Mouse (Mus musculus) 3134 (cell line): ENCODE measurements around the gene Tmem120b.
"Not testable (repeated sequence)": the region's sequence is repeated elsewhere in the genome, so short reads cannot be mapped to it uniquely, and the experiment has no call there.

Experiments used
- DNase-seq: peaks from one replicate; pipeline ENCODE4 v3.0.0-alpha.2; 2011; ENCODE audit warnings: low spot score; ENCODE audit not compliant: insufficient read length; ENCODE audit errors: extremely low read depth

Tmem120b gene

GRCm38 (mm10) chr5:123050918-123051317, 17.3 kb upstream of the Tmem120b start:
- peak; percentile 19 for DNase-seq

- no peak for DNase-seq
These were observed 16.5 kb upstream of the Tmem120b start for GRCm38 (mm10) chr5:123051736-123052135.

- peak; percentile 96 for DNase-seq
These were observed 10.6 kb upstream of the Tmem120b start for GRCm38 (mm10) chr5:123057366-123058250.

- DNase-seq = no peak
These were observed 9.7 kb upstream of the Tmem120b start for GRCm38 (mm10) chr5:123058251-123059102.

- DNase-seq = peak; percentile 19
These were observed 8.3 kb upstream of the Tmem120b start for GRCm38 (mm10) chr5:123059757-123060520.

- no peak for DNase-seq
These were observed 7.4 kb upstream of the Tmem120b start for GRCm38 (mm10) chr5:123060706-123061401.

- not testable (repeated sequence) for DNase-seq
These were observed 6.8 kb upstream of the Tmem120b start for GRCm38 (mm10) chr5:123061402-123061749.

GRCm38 (mm10) chr5:123063141-123063540, 5.1 kb upstream of the Tmem120b start:
- DNase-seq = no peak

GRCm38 (mm10) chr5:123064207-123064606, 4.0 kb upstream of the Tmem120b start:
- DNase-seq = peak; percentile 42

- no peak for DNase-seq
These were observed 720 bp upstream of the Tmem120b start for GRCm38 (mm10) chr5:123067395-123067995.

GRCm38 (mm10) chr5:123068714-123069113, 499 bp downstream of the Tmem120b start:
- DNase-seq = no peak

- peak; percentile 93 for DNase-seq
These were observed 7.6 kb downstream of the Tmem120b start for GRCm38 (mm10) chr5:123075576-123076418.

GRCm38 (mm10) chr5:123076419-123077281, 8.4 kb downstream of the Tmem120b start:
- DNase-seq = no peak

GRCm38 (mm10) chr5:123079568-123079967, 11.4 kb downstream of the Tmem120b start:
- DNase-seq = no peak

- no peak for DNase-seq
These were observed 11.8 kb downstream of the Tmem120b start for GRCm38 (mm10) chr5:123080041-123080440.

GRCm38 (mm10) chr5:123080510-123080909, 12.3 kb downstream of the Tmem120b start:
- no peak for DNase-seq

- no peak for DNase-seq
These were observed 15.3 kb downstream of the Tmem120b start for GRCm38 (mm10) chr5:123083340-123084050.
